Mouse (Mus musculus) hindbrain, embryonic 16.5 days (tissue): ENCODE measurements around the gene Hoxd13. TPM values are rescaled to one million over a fixed set of nuclear protein-coding genes. Genes with fewer than 3 reads are reported as not detected.

Experiments
- ATAC-seq: fragments of 200-750 bp; cut with Nextera tagmentation; 2 replicates; pipeline ENCODE4 v1.8.0; 2017; ENCODE audit warnings: moderate TSS enrichment, moderate library complexity
- H3K27ac ChIP-seq: fragments of 300-500 bp; sonication (generic); 2 replicates; pipeline ENCODE4 v1.5.1; 2014; ENCODE audit warnings: low read depth, mild to moderate bottlenecking, control low read depth, low read length, moderate library complexity
- H3K27me3 ChIP-seq: fragments of 300-500 bp; sonication (generic); replicated peaks from 2 replicates; pipeline ENCODE4 v1.6.1; 2014; ENCODE audit warnings: low read length; ENCODE audit not compliant: control insufficient read depth, insufficient read depth
- H3K36me3 ChIP-seq: fragments of 300-500 bp; sonication (generic); 2 replicates; pipeline ENCODE4 v1.6.1; 2014; ENCODE audit warnings: mild to moderate bottlenecking, low read length, moderate library complexity, mixed read lengths; ENCODE audit not compliant: control insufficient read depth, insufficient read depth
- H3K4me1 ChIP-seq: fragments of 300-500 bp; sonication (generic); 2 replicates; pipeline ENCODE4 v1.6.1; 2014; ENCODE audit warnings: low read depth, low read length; ENCODE audit not compliant: control insufficient read depth, insufficient read depth
- H3K4me2 ChIP-seq: fragments of 300-500 bp; sonication (generic); 2 replicates; pipeline ENCODE4 v1.6.1; 2014; ENCODE audit warnings: mild to moderate bottlenecking, low read length, control low read depth, moderate library complexity
- H3K4me3 ChIP-seq: fragments of 300-500 bp; sonication (generic); 2 replicates; pipeline ENCODE4 v1.5.1; 2014; ENCODE audit warnings: mild to moderate bottlenecking, low read length, control low read depth, moderate library complexity
- H3K9ac ChIP-seq: fragments of 300-500 bp; sonication (generic); 2 replicates; pipeline ENCODE4 v1.6.1; 2014; ENCODE audit warnings: low read depth, mild to moderate bottlenecking, control low read depth, low read length, moderate library complexity
- H3K9me3 ChIP-seq: fragments of 300-500 bp; sonication (generic); 2 replicates; pipeline ENCODE4 v1.6.1; 2014; ENCODE audit warnings: mild to moderate bottlenecking, low read length, moderate library complexity; ENCODE audit not compliant: control insufficient read depth
- WGBS: fragments of 180-500 bp; shearing (Covaris S2); extraction: QIAGEN DNeasy Blood & Tissue Kit; methylation state at CpG from one replicate; pipeline ENCODE4 v1.1.7; 2014; 5-methylcytosine and 5-hydroxymethylcytosine counted together
- polyA plus RNA-seq: library from polyadenylated mRNA; unstranded; fragments of >200 nt; fragmentation: Nextera tagmentation; extraction: Ambion mirVana; gene quantifications from 2 replicates; pipeline ENCODE4 v1.2.1, GENCODE M21; 2015

Hoxd13 gene
- polyA plus RNA-seq, 1 experiment from 2014 or later, result not detected

DNA sequence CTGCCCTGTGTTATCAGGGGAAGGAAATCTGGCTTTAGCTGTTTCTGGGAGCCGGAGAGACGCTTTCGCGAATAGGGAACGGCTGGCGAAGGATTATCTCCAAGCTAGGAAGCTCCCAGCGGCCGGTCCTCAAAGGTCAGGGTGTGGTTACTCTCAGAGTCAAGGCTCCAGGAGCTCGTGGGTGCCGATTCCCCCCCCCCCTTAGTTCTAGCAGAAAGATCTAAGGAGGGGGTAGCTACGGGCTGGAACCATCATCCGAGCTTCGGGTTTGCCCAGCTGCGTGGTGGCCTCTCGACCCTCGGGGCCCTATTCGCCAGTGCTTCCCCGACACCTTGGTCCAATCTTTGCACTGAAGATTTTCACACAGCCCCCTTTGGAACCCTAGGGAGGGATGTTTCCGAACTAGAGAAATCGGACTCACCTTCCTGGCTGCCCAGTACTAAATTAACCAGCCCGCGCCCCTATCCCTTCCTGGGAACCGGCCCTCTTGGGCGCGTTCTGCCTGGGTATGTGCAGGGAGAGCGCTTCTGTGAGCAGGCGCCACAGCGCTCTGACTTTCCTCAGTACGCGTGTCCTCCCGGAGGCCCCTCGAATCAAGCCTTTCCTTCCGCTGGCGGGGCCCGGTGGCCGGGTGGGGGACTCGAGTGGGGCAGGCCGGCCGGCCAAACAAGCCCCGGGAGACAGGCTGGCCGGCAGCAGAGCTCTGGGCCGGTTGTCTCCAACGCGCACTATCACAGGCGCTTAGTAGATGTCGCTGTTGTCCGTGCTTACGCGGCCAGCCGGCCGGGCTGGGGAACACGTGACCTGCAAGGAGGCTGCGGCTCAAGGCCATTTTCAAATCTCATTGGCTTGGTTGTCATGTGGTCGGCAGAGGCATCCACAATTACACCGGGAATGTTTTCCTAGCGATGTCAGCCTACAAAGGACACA, 23.2 kb downstream of the Hoxd13 start, which contains the start of gene Hoxd10:
Hoxd10 (plus strand) TSS at position 903 of the 930 bp plus-strand sequence.
- H3K4me2 ChIP-seq, result no peak within 1 kb of the TSS
- ATAC-seq, result peak; percentile 37; the same call in 1 of the 2 replicates
- no peak within 1 kb of the TSS for H3K9ac ChIP-seq
- no peaks in the 10 kb centered on the region for H3K36me3 ChIP-seq
- no peak within 1 kb of the TSS for H3K4me3 ChIP-seq
- no peak within 1 kb of the TSS for H3K27ac ChIP-seq
- peaks cover 76% of the 10 kb centered on the region for H3K27me3 ChIP-seq
- 1% methylated on average over 56 of the region's 56 CpGs for WGBS
- no peaks in the 10 kb centered on the region for H3K4me1 ChIP-seq
- H3K9me3 ChIP-seq, result peaks cover 3% of the 10 kb centered on the region; the same call in 1 of the 2 replicates

DNA sequence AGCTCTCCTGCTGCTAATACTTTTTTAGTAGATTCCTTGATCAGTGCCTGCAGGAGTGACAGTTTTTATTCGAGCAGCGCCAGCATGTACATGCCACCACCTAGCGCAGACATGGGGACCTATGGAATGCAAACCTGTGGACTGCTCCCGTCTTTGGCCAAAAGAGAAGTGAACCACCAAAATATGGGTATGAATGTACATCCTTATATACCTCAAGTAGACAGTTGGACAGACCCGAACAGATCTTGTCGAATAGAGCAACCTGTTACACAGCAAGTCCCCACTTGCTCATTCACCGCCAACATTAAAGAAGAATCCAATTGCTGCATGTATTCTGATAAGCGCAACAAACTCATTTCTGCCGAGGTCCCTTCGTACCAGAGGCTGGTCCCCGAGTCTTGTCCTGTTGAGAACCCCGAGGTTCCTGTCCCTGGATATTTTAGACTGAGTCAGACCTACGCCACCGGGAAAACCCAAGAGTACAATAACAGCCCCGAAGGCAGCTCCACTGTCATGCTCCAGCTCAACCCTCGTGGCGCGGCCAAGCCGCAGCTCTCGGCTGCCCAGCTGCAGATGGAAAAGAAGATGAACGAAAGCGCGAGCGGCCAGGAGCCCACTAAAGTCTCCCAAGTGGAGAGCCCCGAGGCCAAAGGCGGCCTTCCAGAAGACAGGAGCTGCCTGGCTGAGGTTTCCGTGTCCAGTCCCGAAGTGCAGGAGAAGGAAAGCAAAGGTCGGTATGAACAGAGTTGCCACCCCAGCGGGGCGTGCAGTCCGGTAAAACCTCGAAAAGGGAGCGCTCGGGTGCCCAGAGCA, 24.1 kb downstream of the Hoxd13 start:
- no peak overlapping the region for H3K4me3 ChIP-seq
- peaks cover 75% of the 10 kb centered on the region for H3K27me3 ChIP-seq
- H3K36me3 ChIP-seq, result no peaks in the 10 kb centered on the region
- WGBS, result 3% methylated on average over 35 of the region's 35 CpGs
- H3K4me1 ChIP-seq, result no peaks in the 10 kb centered on the region
- no peak overlapping the region for H3K9ac ChIP-seq
- no peak for ATAC-seq
- H3K4me2 ChIP-seq, result no peak overlapping the region
- H3K27ac ChIP-seq, result no peak overlapping the region
- H3K9me3 ChIP-seq, result peaks cover 3% of the 10 kb centered on the region; the same call in 1 of the 2 replicates

DNA sequence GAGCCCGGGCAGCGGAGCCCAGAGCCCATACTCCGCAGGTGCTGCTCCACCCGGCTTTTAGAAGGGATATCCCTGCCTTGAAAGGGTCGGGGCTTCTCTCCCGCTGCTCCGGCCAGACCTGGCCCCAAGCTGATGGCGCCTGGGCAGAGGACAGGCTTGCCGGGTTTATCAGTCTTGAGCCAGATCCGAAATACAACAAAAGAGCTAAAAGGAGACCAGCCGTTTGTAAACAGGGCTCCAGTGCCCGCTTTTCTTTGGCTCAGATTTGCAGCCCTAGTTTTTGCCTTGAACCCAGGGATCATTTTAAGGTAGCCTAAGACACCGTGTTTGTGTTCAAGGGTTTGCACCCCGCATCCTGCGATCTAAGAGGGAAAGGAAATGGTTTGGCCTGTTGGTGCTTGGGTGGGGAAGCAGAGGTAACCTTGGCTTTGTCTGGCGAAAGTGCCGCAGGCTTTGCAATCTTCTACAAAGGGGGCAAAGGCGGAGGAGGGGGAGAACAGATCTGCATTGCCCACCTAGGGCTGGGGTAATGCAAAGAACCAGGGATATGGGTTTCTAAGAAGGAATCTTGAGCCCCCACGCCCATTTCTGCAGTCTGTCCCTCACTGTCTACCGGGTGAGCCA, 24.8 kb downstream of the Hoxd13 start:
- H3K4me1 ChIP-seq, result peaks cover 5% of the 10 kb centered on the region; the same call in 1 of the 2 replicates
- WGBS, result 2% methylated on average over 20 of the region's 20 CpGs
- no peak for ATAC-seq
- H3K27ac ChIP-seq, result no peak overlapping the region
- H3K4me2 ChIP-seq, result no peak overlapping the region
- H3K4me3 ChIP-seq, result no peak overlapping the region
- no peak overlapping the region for H3K9ac ChIP-seq
- H3K27me3 ChIP-seq, result peaks cover 75% of the 10 kb centered on the region
- H3K36me3 ChIP-seq, result no peaks in the 10 kb centered on the region
- H3K9me3 ChIP-seq, result peaks cover 3% of the 10 kb centered on the region; the same call in 1 of the 2 replicates

DNA sequence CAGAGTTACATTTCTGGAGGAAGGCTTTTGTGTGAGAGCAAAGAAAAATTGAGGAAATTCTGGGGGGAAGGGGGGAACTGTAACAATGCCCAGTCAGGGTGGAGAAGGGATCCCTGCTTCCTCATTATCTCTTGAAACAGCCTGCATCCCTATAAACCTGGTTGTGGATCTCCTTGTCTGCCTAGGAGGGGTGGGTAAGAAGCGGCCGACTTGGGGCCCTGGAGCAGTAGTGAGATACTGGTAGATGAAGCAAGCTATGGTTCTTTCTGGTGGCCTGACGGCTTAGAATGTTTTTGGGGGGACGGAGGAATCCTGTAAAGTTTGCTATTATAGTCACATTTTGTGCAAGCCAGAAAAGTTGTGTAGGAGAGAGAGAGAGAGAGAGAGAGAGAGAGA, 25.3 kb downstream of the Hoxd13 start:
- WGBS, result 7% methylated on average over 4 of the region's 4 CpGs
- Histone ChIP-seq H3K27ac (no peak overlapping the region), H3K4me3 (no peak overlapping the region), H3K9me3 (peaks cover 3% of the 10 kb centered on the region; the same call in 1 of the 2 replicates), H3K36me3 (no peaks in the 10 kb centered on the region), H3K4me2 (no peak overlapping the region), H3K27me3 (peaks cover 76% of the 10 kb centered on the region), H3K9ac (no peak overlapping the region), H3K4me1 (peaks cover 10% of the 10 kb centered on the region; the same call in 1 of the 2 replicates)
- no peak for ATAC-seq

DNA sequence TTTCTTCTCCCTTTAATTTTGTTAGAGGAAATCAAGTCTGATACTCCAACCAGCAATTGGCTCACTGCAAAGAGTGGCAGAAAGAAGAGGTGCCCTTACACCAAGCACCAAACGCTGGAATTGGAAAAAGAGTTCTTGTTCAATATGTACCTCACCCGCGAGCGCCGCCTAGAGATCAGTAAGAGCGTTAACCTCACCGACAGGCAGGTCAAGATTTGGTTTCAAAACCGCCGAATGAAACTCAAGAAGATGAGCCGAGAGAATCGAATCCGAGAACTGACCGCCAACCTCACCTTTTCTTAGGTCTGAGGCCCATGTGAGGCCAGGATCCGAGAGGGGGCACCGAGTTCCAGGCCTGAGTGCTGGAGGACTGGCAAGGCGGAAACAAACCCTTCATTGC, 26.0 kb downstream of the Hoxd13 start:
- Histone ChIP-seq H3K9me3 (peaks cover 3% of the 10 kb centered on the region; the same call in 1 of the 2 replicates), H3K4me1 (peaks cover 10% of the 10 kb centered on the region; the same call in 1 of the 2 replicates), H3K27me3 (peaks cover 73% of the 10 kb centered on the region), H3K27ac (no peak overlapping the region), H3K9ac (no peak overlapping the region), H3K4me2 (no peak overlapping the region), H3K4me3 (no peak overlapping the region), H3K36me3 (no peaks in the 10 kb centered on the region)
- under 1% methylated on average over 16 of the region's 16 CpGs for WGBS
- ATAC-seq, result no peak

DNA sequence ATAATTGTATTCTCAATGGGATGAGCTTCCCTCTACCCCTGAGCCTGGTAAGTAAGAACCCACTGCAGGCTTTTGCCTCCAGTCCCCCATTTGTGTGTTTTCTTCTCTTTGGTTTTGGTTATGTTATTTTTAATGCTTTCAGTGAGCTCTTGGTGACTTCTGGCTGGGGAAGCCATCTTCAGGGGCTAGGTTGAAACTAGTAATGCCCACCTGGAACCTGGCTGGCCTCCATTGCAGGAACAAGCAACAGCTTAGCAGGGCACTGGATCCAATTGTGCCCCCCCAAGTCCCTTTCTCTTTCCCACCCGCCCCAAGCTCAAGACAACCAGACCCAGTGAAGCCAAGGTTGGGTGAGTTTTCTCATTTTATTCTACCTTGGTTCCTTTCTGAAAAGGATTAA, 27.3 kb downstream of the Hoxd13 start:
- Histone ChIP-seq H3K4me1 (peaks cover 10% of the 10 kb centered on the region; the same call in 1 of the 2 replicates), H3K4me2 (no peak overlapping the region), H3K27ac (no peak overlapping the region), H3K36me3 (no peaks in the 10 kb centered on the region), H3K9ac (no peak overlapping the region), H3K4me3 (no peak overlapping the region), H3K27me3 (peaks cover 68% of the 10 kb centered on the region), H3K9me3 (peaks cover 3% of the 10 kb centered on the region; the same call in 1 of the 2 replicates)
- 5% methylated on average over 1 of the region's 1 CpGs for WGBS
- no peak for ATAC-seq

DNA sequence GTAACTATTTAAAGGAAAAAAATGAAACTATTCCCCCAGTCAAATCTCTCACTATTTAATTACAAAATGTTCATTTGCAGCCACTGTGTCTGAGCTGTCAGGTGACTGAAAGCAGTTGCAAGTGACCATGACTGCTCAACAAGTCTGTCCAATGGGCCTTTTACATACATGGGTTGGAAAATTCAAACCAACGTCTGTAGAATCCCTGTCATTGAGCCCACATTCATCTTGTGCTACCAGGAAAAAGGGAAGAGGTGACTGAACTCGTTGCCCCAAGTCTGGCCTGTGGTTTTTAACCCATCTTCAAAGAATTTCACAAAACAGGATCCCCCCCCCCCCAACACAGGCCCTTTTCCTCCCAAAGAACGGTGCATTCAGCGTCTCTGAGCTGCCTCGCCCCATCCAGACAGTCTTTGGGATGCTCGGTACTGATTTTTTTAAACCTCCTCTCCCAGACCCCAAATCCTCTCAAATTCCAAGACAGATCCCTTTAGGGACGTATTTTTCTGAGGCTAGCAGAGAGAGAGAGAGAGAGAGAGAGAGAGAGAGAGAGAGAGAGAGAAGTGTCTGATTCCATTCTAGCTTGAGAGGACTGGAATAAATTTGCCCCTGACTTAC, 27.8 kb downstream of the Hoxd13 start:
- Histone ChIP-seq H3K4me3 (no peak overlapping the region), H3K9ac (no peak overlapping the region), H3K4me1 (peaks cover 10% of the 10 kb centered on the region; the same call in 1 of the 2 replicates), H3K9me3 (peaks cover 3% of the 10 kb centered on the region; the same call in 1 of the 2 replicates), H3K27ac (no peak overlapping the region), H3K4me2 (no peak overlapping the region), H3K27me3 (peaks cover 73% of the 10 kb centered on the region), H3K36me3 (no peaks in the 10 kb centered on the region)
- WGBS, result 3% methylated on average over 7 of the region's 7 CpGs
- no peak for ATAC-seq

DNA sequence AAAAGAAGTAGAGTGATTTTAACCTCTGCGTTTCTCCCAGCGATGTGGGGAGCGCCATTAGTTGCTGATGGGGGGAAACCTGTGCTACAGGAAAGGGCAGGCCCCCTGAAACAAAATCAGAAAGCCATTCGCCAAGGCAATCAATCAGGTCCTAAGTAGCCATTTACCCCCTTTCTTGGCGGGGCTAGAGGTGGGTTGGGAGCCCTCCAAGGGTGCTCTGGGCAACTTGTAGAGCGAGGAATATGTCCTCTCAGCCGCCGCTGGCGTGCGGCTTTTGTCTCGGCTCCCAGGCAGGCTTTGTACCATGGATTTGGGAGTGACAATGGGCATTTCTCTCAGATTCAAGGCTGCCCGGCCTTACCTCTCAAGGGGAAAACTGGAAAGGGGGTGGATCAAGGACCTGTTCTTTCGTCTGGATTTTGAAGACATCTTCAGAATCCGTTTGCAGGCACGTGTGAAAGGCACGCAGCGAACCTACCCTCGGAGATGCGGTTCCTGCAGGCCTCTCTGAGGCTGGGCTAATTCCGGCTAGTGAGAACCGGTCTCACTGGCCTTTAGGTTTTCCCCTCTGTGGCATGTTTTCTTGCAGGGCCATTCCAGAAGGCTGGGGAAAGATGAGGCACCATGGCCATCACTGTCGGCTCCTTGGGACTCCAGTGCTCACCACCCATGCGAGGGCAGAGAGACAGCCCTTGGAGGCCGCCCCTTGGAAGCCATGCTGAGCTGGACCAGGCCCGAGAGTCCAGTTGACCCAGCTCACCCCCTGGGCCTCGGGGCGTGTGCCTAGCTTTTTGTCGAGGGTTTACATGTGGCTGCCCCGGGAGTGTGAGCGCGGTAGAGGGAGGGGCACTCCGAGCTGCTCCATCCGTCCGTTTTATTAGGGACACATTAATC, 28.6 kb downstream of the Hoxd13 start:
- no peaks in the 10 kb centered on the region for H3K36me3 ChIP-seq
- H3K4me2 ChIP-seq, result no peak overlapping the region
- H3K4me3 ChIP-seq, result no peak overlapping the region
- peaks cover 69% of the 10 kb centered on the region for H3K27me3 ChIP-seq
- ATAC-seq, result no peak
- no peak overlapping the region for H3K9ac ChIP-seq
- peaks cover 10% of the 10 kb centered on the region; the same call in 1 of the 2 replicates for H3K4me1 ChIP-seq
- WGBS, result 1% methylated on average over 34 of the region's 34 CpGs
- H3K9me3 ChIP-seq, result no peaks in the 10 kb centered on the region; the same call in 1 of the 2 replicates
- no peak overlapping the region for H3K27ac ChIP-seq
